Comparison of ENCODE assay signal across 8 mouse cellular contexts in genomic region chr1:177259038-177259600, GRCm38 (mm10). TPM values are rescaled to one million over a fixed set of nuclear protein-coding genes. Genes with fewer than 3 reads are reported as not detected.
DNase-seq lines count a peak whose midpoint lies in the region; ATAC-seq and TF ChIP-seq lines count a peak whose summit lies in the region.

No protein-coding gene starts in this region.

- no peak for ATAC-seq in forebrain, postnatal 0 days
- no peak for ATAC-seq in liver, embryonic 15.5 days (ENCODE audit: insufficient read depth)

- peak overlapping the region; percentile 96 for H3K9ac ChIP-seq in forebrain, postnatal 0 days
- H3K9ac ChIP-seq in liver, embryonic 15.5 days = peak overlapping the region; percentile 68

- intact Hi-C loops in gastrocnemius, adult 2 months (cut with DNase I) = loop anchor here (5.0 kb wide), 1 partner anchor 183 kb away; the partner anchor contains the start of gene Zbtb18
- intact Hi-C loops in gastrocnemius, postnatal 14 days (cut with DNase I; ENCODE audit: low total_unique reads) = no loop called here

- H3K9me3 ChIP-seq in forebrain, postnatal 0 days (ENCODE audit: low read length) = no peaks in the 10 kb centered on the region
- no peaks in the 10 kb centered on the region for H3K9me3 ChIP-seq in liver, embryonic 15.5 days (replicated peaks)

- H3K4me3 ChIP-seq in gastrocnemius, adult 2 months = peak overlapping the region; percentile 87
- peak overlapping the region; percentile 98 for H3K4me3 ChIP-seq in forebrain, postnatal 0 days (ENCODE audit: low read depth, low read length)
- peak overlapping the region; percentile 70 for H3K4me3 ChIP-seq in liver, embryonic 15.5 days (replicated peaks)

- TF ChIP-seq CTCF in gastrocnemius, adult 2 months (IDR thresholded peaks at IDR 0.05) = no peak
- no peak for TF ChIP-seq CTCF in forebrain, postnatal 0 days (IDR thresholded peaks at IDR 0.05; ENCODE audit: low read depth)

- H3K27me3 ChIP-seq in forebrain, postnatal 0 days (ENCODE audit: insufficient read depth, low read length) = no peaks in the 10 kb centered on the region
- H3K27me3 ChIP-seq in liver, embryonic 15.5 days = peaks cover 36% of the 10 kb centered on the region

- peak overlapping the region; percentile 93 for H3K4me2 ChIP-seq in forebrain, postnatal 0 days (ENCODE audit: low read depth)
- H3K4me2 ChIP-seq in liver, embryonic 15.5 days = peak overlapping the region; percentile 94

- no peak for DNase-seq in gastrocnemius, adult 2 months
- DNase-seq in gastrocnemius, postnatal 10 days = no peak
- peak; percentile 24 to 31 for DNase-seq in B cell, adult 2 months
- DNase-seq in forebrain, postnatal 0 days = peak; percentile 41
- no peak for DNase-seq in adrenal gland, adult 2 months
- DNase-seq in cerebellum, postnatal 36 days = no peak
- DNase-seq in gastrocnemius, postnatal 14 days = no peak

- peak overlapping the region; percentile 92 for H3K27ac ChIP-seq in gastrocnemius, adult 2 months
- H3K27ac ChIP-seq in forebrain, postnatal 0 days (ENCODE audit: low read depth, low read length) = peak overlapping the region; percentile 100
- peak overlapping the region; percentile 82 for H3K27ac ChIP-seq in liver, embryonic 15.5 days (replicated peaks)

- WGBS in forebrain, postnatal 0 days = 22% methylated on average over 16 of the region's 16 CpGs
- WGBS in liver, embryonic 15.5 days (ENCODE audit: insufficient replicate concordance) = 24% methylated on average over 16 of the region's 16 CpGs

- peaks cover 13% of the 10 kb centered on the region for H3K4me1 ChIP-seq in forebrain, postnatal 0 days (ENCODE audit: insufficient read depth)
- H3K4me1 ChIP-seq in liver, embryonic 15.5 days (replicated peaks) = peaks cover 19% of the 10 kb centered on the region

- no peaks in the 10 kb centered on the region for H3K36me3 ChIP-seq in forebrain, postnatal 0 days (ENCODE audit: insufficient read depth)
- H3K36me3 ChIP-seq in liver, embryonic 15.5 days (replicated peaks) = no peaks in the 10 kb centered on the region

RNA-seq across cellular contexts. Expression of gene Akt3, which starts 1.1 kb away (rescaled TPM):
- 10 to 100 TPM in 1 of 2 experiments, 1 to 10 TPM in 1; 9.1 to 11.0 TPM for total RNA-seq in gastrocnemius, adult 2 months (2021)
- 10 to 100 TPM; 19.2 to 24.3 TPM for total RNA-seq in gastrocnemius, postnatal 10 days (2021)
- total RNA-seq in forebrain, postnatal 0 days (2014; rRNA removed) = 129 and 143 TPM in 2 replicates
- 18.6 and 18.7 TPM in 2 replicates for polyA plus RNA-seq in forebrain, postnatal 0 days (2015; fragmentation: Nextera tagmentation; extraction: Ambion mirVana)
- polyA plus RNA-seq in liver, embryonic 15.5 days (2015; fragmentation: Nextera tagmentation; extraction: Ambion mirVana) = 0.48 and 0.50 TPM in 2 replicates
- total RNA-seq in adrenal gland, adult 2 months (2021) = 10 to 100 TPM; 24.9 to 30.8 TPM
- 3.9 and 4.2 TPM in 2 replicates for polyA plus RNA-seq in adrenal gland, adult 2 months (2012; rRNA removed)
- 10 to 100 TPM; 14.6 to 15.5 TPM for total RNA-seq in gastrocnemius, postnatal 14 days (2021)

Comparison
In these comparisons a context has a peak if more than half of its experiments do, and no peak if none do; other contexts are left out.
1. DNase-seq: peak in B cell, adult 2 months (2 of 2) and forebrain, postnatal 0 days (single experiment); none in gastrocnemius, adult 2 months (single experiment), gastrocnemius, postnatal 10 days (single experiment), adrenal gland, adult 2 months (single experiment), cerebellum, postnatal 36 days (0 of 2) and gastrocnemius, postnatal 14 days (single experiment).
2. Peak in every context shown above with its lines, with median percentiles within 50 percentile points of each other: H3K27ac ChIP-seq and H3K4me3 ChIP-seq.